Mouse (Mus musculus) lung, postnatal 14 days (tissue): Measurements from ENCODE around the gene Mllt3.

ENCODE experiments used
- DNase-seq: peaks from one replicate; pipeline ENCODE4 v3.0.0; 2021

Gene Mllt3

GRCm38 (mm10) chr4:87866564-87866963 lies 166.6 kb downstream of the Mllt3 start:
- DNase-seq = no peak

GRCm38 (mm10) chr4:87865848-87866247 lies 167.3 kb downstream of the Mllt3 start:
- no peak for DNase-seq

- no peak for DNase-seq
Observed at GRCm38 (mm10) chr4:87865041-87865440, 168.1 kb downstream of the Mllt3 start.

GRCm38 (mm10) chr4:87863212-87863611 lies 170.0 kb downstream of the Mllt3 start:
- no peak for DNase-seq

- no peak for DNase-seq
Observed at GRCm38 (mm10) chr4:87860723-87861122, 172.4 kb downstream of the Mllt3 start.

GRCm38 (mm10) chr4:87859148-87859547 lies 174.0 kb downstream of the Mllt3 start:
- DNase-seq = no peak

- no peak for DNase-seq
Observed at GRCm38 (mm10) chr4:87857982-87858381, 175.2 kb downstream of the Mllt3 start.

GRCm38 (mm10) chr4:87852461-87852860 lies 180.7 kb downstream of the Mllt3 start:
- no peak for DNase-seq

- DNase-seq = no peak
Observed at GRCm38 (mm10) chr4:87850051-87850450, 183.1 kb downstream of the Mllt3 start.

GRCm38 (mm10) chr4:87844668-87845210 lies 188.4 kb downstream of the Mllt3 start:
- no peak for DNase-seq

GRCm38 (mm10) chr4:87840210-87840910 lies 192.8 kb downstream of the Mllt3 start:
- DNase-seq = no peak

GRCm38 (mm10) chr4:87838716-87839115 lies 194.4 kb downstream of the Mllt3 start:
- no peak for DNase-seq

GRCm38 (mm10) chr4:87837471-87838361 lies 195.4 kb downstream of the Mllt3 start:
- no peak for DNase-seq

- DNase-seq = no peak
Observed at GRCm38 (mm10) chr4:87836257-87836656, 196.9 kb downstream of the Mllt3 start.

- DNase-seq = no peak
Observed at GRCm38 (mm10) chr4:87835191-87835590, 198.0 kb downstream of the Mllt3 start.

GRCm38 (mm10) chr4:87834310-87834709 lies 198.9 kb downstream of the Mllt3 start:
- no peak for DNase-seq

GRCm38 (mm10) chr4:87830794-87831306 lies 202.3 kb downstream of the Mllt3 start:
- DNase-seq = no peak

- DNase-seq = no peak
Observed at GRCm38 (mm10) chr4:87829426-87830063, 203.6 kb downstream of the Mllt3 start.

- DNase-seq = no peak
Observed at GRCm38 (mm10) chr4:87826336-87826735, 206.8 kb downstream of the Mllt3 start.

- no peak for DNase-seq
Observed at GRCm38 (mm10) chr4:87823623-87824022, 209.5 kb downstream of the Mllt3 start.

- no peak for DNase-seq
Observed at GRCm38 (mm10) chr4:87823191-87823590, 210.0 kb downstream of the Mllt3 start.

- DNase-seq = no peak
Observed at GRCm38 (mm10) chr4:87820911-87821310, 212.3 kb downstream of the Mllt3 start.

- no peak for DNase-seq
Observed at GRCm38 (mm10) chr4:87819182-87819581, 214.0 kb downstream of the Mllt3 start.
